Mouse (Mus musculus) cerebellum, postnatal 4 days (tissue): Measurements from ENCODE around the gene Gm45208.
"Not testable (repeated sequence)": the region's sequence is repeated elsewhere in the genome, so short reads cannot be mapped to it uniquely, and the experiment has no call there.

Source experiments
- DNase-seq, 2 experiments: peaks; one replicate each; pipeline ENCODE4 v3.0.0; 2022; ENCODE audit warnings: low spot score in 2 of 2, mixed read lengths in 1 of 2

The Gm45208 gene

GRCm38 (mm10) chrX:7727176-7727575 is 5.1 kb downstream of the Gm45208 start:
- no peak for DNase-seq

GRCm38 (mm10) chrX:7728215-7728921 is 6.3 kb downstream of the Gm45208 start, which contains the start of gene Praf2:
TSS of gene Praf2 (plus strand) at chrX:7728439.
- peak; percentile 31 to 58 for DNase-seq

- no peak for DNase-seq
Observed at GRCm38 (mm10) chrX:7728922-7729265, 6.8 kb downstream of the Gm45208 start.

GRCm38 (mm10) chrX:7733571-7734156 is 11.6 kb downstream of the Gm45208 start:
- peak; percentile 33 to 64 for DNase-seq

- no peak for DNase-seq
Observed at GRCm38 (mm10) chrX:7739336-7740081, 17.5 kb downstream of the Gm45208 start.

GRCm38 (mm10) chrX:7740082-7740819 is 18.2 kb downstream of the Gm45208 start:
- no peak for DNase-seq

GRCm38 (mm10) chrX:7741103-7741502 is 19.1 kb downstream of the Gm45208 start:
- DNase-seq: no peak

GRCm38 (mm10) chrX:7743470-7743869 is 21.4 kb downstream of the Gm45208 start:
- DNase-seq: no peak

- DNase-seq: no peak
Observed at GRCm38 (mm10) chrX:7744940-7745339, 22.9 kb downstream of the Gm45208 start.

- DNase-seq: no peak
Observed at GRCm38 (mm10) chrX:7745429-7745828, 23.4 kb downstream of the Gm45208 start.

- peak; percentile 31 to 72 for DNase-seq
Observed at GRCm38 (mm10) chrX:7750432-7751116, 28.5 kb downstream of the Gm45208 start, which contains the start of gene Ccdc120. TSS of gene Ccdc120 (minus strand) at chrX:7750905.

GRCm38 (mm10) chrX:7753627-7754026 is 31.6 kb downstream of the Gm45208 start:
- DNase-seq: not testable (repeated sequence)

- DNase-seq: peak; percentile 63 to 82
Observed at GRCm38 (mm10) chrX:7762137-7762920, 40.3 kb downstream of the Gm45208 start, which contains the start of gene Tfe3. TSS of gene Tfe3 (plus strand) at chrX:7762560.

- DNase-seq: no peak
Observed at GRCm38 (mm10) chrX:7762921-7763197, 40.8 kb downstream of the Gm45208 start.

- no peak for DNase-seq
Observed at GRCm38 (mm10) chrX:7763631-7764393, 41.8 kb downstream of the Gm45208 start.

GRCm38 (mm10) chrX:7764657-7765280 is 42.7 kb downstream of the Gm45208 start:
- DNase-seq: no peak

- DNase-seq: no peak
Observed at GRCm38 (mm10) chrX:7765281-7765670, 43.2 kb downstream of the Gm45208 start.

- no peak for DNase-seq
Observed at GRCm38 (mm10) chrX:7765764-7766163, 43.7 kb downstream of the Gm45208 start.

GRCm38 (mm10) chrX:7769302-7770017 is 47.4 kb downstream of the Gm45208 start:
- DNase-seq: no peak
